Comparison of ENCODE assay signal across 16 mouse cellular contexts in the genomic region with DNA sequence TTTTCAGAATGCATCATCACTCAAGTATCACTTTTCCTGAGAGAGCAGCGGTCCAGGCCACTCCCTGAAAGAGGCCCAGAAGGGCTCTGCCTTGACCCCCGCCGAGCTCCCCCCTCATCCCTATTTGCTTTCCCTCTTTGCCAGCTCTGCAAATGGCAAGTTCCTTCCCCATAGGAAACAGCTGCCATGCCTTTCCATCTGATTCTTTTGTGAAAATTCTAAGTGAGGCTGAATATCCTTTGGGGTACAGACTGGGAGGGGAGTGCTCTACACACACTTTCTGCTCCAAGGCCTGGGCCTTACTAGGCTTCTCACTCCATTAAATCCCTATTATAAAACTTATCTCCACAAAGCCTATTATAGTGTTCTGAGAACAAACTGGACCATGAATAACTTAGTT. TPM values are rescaled to one million over a fixed set of nuclear protein-coding genes. Genes with fewer than 3 reads are reported as not detected.
DNase-seq lines count a peak whose midpoint lies in the region; ATAC-seq lines count a peak whose summit lies in the region.
"Had no signal": no experiment of that assay in that cellular context is flagged by ENCODE, and none has a peak within 500 bp of the region (broad histone marks: within the 10 kb centered on the region; RNA-seq: fewer than 3 reads in every experiment).

No protein-coding gene starts in this region.

- H3K9ac ChIP-seq in forebrain, embryonic 15.5 days (replicated peaks) = no peak overlapping the region
- no peak overlapping the region for H3K9ac ChIP-seq in midbrain, embryonic 12.5 days (replicated peaks)
- H3K9ac ChIP-seq: intestine, embryonic 15.5 days; liver, embryonic 12.5 days had no signal

- H3K36me3 ChIP-seq in forebrain, embryonic 15.5 days = 0 out of 2 replicates have a peak, but pooled peaks cover 2% of the 10 kb centered on the region
- H3K36me3 ChIP-seq in midbrain, embryonic 12.5 days = 0 out of 2 replicates have a peak, but pooled peaks cover 12% of the 10 kb centered on the region
- H3K36me3 ChIP-seq: intestine, embryonic 15.5 days; liver, embryonic 12.5 days had no signal

- H3K4me1 ChIP-seq in forebrain, embryonic 15.5 days = peaks cover 12% of the 10 kb centered on the region
- H3K4me1 ChIP-seq in midbrain, embryonic 12.5 days = peaks cover 23% of the 10 kb centered on the region
- H3K4me1 ChIP-seq: intestine, embryonic 15.5 days; liver, embryonic 12.5 days; megakaryocyte, embryonic 14.5 days had no signal

- H3K4me2 ChIP-seq in forebrain, embryonic 15.5 days (replicated peaks) = no peak overlapping the region
- H3K4me2 ChIP-seq in midbrain, embryonic 12.5 days (replicated peaks) = no peak overlapping the region
- H3K4me2 ChIP-seq: intestine, embryonic 15.5 days; liver, embryonic 12.5 days had no signal

- H3K27ac ChIP-seq in forebrain, embryonic 15.5 days (replicated peaks) = peak overlapping the region; percentile 56
- peak overlapping the region; percentile 72 for H3K27ac ChIP-seq in midbrain, embryonic 12.5 days (replicated peaks)
- H3K27ac ChIP-seq: intestine, embryonic 15.5 days; kidney, postnatal 0 days; liver, embryonic 12.5 days had no signal

- DNase-seq in embryo, embryonic 10 days (ENCODE audit: low spot score) = peak; percentile 42
- peak; percentile 54 for DNase-seq in embryo, embryonic 11 days
- DNase-seq in kidney, adult 8-10 months = no peak
- no peak for DNase-seq in layer of hippocampus, postnatal 25 days (ENCODE audit: extremely low spot score in 1 of 2, low spot score in 1 of 2)
- DNase-seq: adrenal gland, postnatal 10 days; cerebellum, adult 9-10 months; heart, postnatal 14 days had no signal

- ATAC-seq in forebrain, embryonic 15.5 days (replicated peaks) = peak; percentile 55
- ATAC-seq in midbrain, embryonic 12.5 days (ENCODE audit: low FRiP score, low read depth) = peak; percentile 78
- ATAC-seq in erythroid progenitor cell, adult 5-6 weeks (replicated peaks; ENCODE audit: low FRiP score, poor library complexity, severe bottlenecking) = no peak
- ATAC-seq: CD4-positive, CD25-positive, alpha-beta regulatory T cell, adult 4 months; intestine, embryonic 15.5 days; liver, embryonic 12.5 days had no signal

- WGBS in forebrain, embryonic 15.5 days = 17% methylated on average over 3 of the region's 3 CpGs
- WGBS in midbrain, embryonic 12.5 days = 5% methylated on average over 3 of the region's 3 CpGs

- no peaks in the 10 kb centered on the region for H3K9me3 ChIP-seq in forebrain, embryonic 15.5 days
- H3K9me3 ChIP-seq in midbrain, embryonic 12.5 days = no peaks in the 10 kb centered on the region
- H3K9me3 ChIP-seq: intestine, embryonic 15.5 days; liver, embryonic 12.5 days; megakaryocyte, embryonic 14.5 days had no signal

- no peak overlapping the region for H3K4me3 ChIP-seq in forebrain, embryonic 15.5 days
- H3K4me3 ChIP-seq in midbrain, embryonic 12.5 days = no peak overlapping the region
- H3K4me3 ChIP-seq: intestine, embryonic 15.5 days; liver, embryonic 12.5 days; megakaryocyte, embryonic 14.5 days had no signal

- H3K27me3 ChIP-seq in forebrain, embryonic 15.5 days = no peaks in the 10 kb centered on the region
- H3K27me3 ChIP-seq in midbrain, embryonic 12.5 days = no peaks in the 10 kb centered on the region
- H3K27me3 ChIP-seq: intestine, embryonic 15.5 days; megakaryocyte, embryonic 14.5 days had no signal

RNA-seq across cellular contexts. Expression of a gene that starts 29.7 kb away (rescaled TPM):
- 39.7 and 42.3 TPM in 2 replicates for polyA plus RNA-seq in forebrain, embryonic 15.5 days (2015; fragmentation: Nextera tagmentation; extraction: Ambion mirVana)
- polyA plus RNA-seq in midbrain, embryonic 12.5 days (2016; fragmentation: Nextera tagmentation; extraction: Ambion mirVana) = 49.5 and 61.1 TPM in 2 replicates
- total RNA-seq in erythroid progenitor cell, adult 5-6 weeks (2015; ENCODE audit: low replicate concordance) = not detected in 2 replicates
- total RNA-seq in erythroid progenitor cell, adult 5-6 weeks (2017; ENCODE audit: low replicate concordance) = not detected in 2 replicates
- total RNA-seq in layer of hippocampus, postnatal 25 days (2021) = 10 to 100 TPM; 47.2 to 53.7 TPM
- total RNA-seq: MEL had no signal
- polyA plus RNA-seq: CD4-positive, CD25-positive, alpha-beta regulatory T cell, adult 4 months; kidney, postnatal 0 days; liver, embryonic 12.5 days had no signal

Comparison
In these comparisons a context has a peak if more than half of its experiments do, and no peak if none do; other contexts are left out.
1. DNase-seq: peak in embryo, embryonic 10 days (single experiment) and embryo, embryonic 11 days (single experiment); none in kidney, adult 8-10 months (0 of 2) and layer of hippocampus, postnatal 25 days (0 of 2).
2. RNA of a gene that starts 29.7 kb away (total RNA-seq): 47.2 to 53.7 TPM in layer of hippocampus, postnatal 25 days; not detected in erythroid progenitor cell, adult 5-6 weeks; every median in the first group is over 10 times any median in the second.